Mouse (Mus musculus): ENCODE measurements around the gene Hpd. TPM values are rescaled to one million over a fixed set of nuclear protein-coding genes. Genes with fewer than 3 reads are reported as not detected.

Hpd gene
- polyA plus RNA-seq, 1 experiment from 2014 or later, result not detected

DNA sequence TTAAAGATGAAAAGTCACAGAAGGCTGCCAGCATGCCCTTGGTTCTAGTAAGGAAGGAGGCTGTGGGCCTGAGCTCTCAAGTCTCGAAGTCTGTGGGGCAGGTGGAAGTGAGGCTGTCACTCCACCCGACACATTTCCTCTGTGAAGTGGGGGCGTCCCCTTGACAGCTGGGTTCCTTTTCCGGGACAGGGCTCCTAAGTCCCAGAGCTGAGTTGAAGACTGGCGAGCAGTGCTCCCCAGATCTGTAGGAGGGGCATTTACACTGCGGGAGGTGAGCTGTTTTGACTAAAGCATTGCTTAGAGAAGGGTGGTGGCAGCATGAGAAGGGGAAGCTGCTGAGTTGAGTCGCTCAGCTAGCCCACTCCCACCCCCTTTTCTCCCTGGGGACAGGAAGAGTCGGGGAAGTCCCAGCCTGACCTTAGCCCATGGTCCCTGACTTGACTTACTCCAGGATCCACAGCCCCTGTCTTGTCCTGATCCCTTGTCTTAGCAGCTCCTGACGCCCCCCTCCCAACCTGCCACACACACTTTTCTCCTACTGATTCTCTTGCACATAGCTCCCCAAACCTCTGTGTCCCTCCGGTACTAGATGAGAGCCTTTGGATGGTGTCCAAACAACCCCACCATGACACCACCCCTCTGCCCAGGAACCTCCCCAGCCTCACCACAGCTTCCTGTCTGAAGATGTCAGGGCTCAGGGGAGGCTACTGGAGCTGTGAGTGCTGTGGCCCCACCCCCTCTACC is 53.9 kb downstream of the Hpd start:
- no peak overlapping the region for H3K4me3 ChIP-seq
- 61% methylated on average over 10 of the region's 10 CpGs for WGBS
- DNase-seq (ENCODE audit: low spot score), result no peak
- no peaks in the 10 kb centered on the region for H3K9me3 ChIP-seq (replicated peaks)
- H3K36me3 ChIP-seq, result peaks cover 75% of the 10 kb centered on the region
- H3K27me3 ChIP-seq (ENCODE audit: low read depth, poor library complexity, severe bottlenecking), result peaks cover 16% of the 10 kb centered on the region
- H3K27ac ChIP-seq (replicated peaks), result no peak overlapping the region
- peaks cover 25% of the 10 kb centered on the region for H3K4me1 ChIP-seq

DNA sequence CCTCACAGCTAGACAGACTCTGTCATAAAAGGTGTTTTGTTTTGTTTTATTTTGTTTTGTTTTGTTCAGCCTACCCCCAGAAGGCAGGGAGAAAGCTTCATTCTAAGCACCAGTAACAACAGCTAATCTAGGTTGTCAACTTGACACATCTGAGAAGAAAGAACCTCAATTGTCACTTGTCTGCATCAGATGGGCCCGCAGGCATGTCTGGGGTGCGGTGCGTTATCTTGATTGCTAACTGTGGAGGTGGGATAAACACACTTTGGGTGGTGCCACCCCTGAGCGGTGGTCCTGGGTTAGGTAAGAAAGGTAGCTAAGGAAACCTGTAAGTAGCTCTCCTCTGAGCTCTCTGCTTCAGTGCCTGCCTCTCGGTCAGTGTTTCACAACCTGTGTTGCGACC is 55.5 kb downstream of the Hpd start:
- 90% methylated on average over 6 of the region's 6 CpGs for WGBS
- DNase-seq (ENCODE audit: low spot score), result no peak
- peaks cover 14% of the 10 kb centered on the region for H3K27me3 ChIP-seq (ENCODE audit: low read depth, poor library complexity, severe bottlenecking)
- peaks cover 87% of the 10 kb centered on the region for H3K36me3 ChIP-seq
- H3K4me3 ChIP-seq, result no peak overlapping the region
- no peaks in the 10 kb centered on the region; the same call in 1 of the 2 replicates for H3K9me3 ChIP-seq (replicated peaks)
- peaks cover 10% of the 10 kb centered on the region for H3K4me1 ChIP-seq
- no peak overlapping the region for H3K27ac ChIP-seq (replicated peaks)

DNA sequence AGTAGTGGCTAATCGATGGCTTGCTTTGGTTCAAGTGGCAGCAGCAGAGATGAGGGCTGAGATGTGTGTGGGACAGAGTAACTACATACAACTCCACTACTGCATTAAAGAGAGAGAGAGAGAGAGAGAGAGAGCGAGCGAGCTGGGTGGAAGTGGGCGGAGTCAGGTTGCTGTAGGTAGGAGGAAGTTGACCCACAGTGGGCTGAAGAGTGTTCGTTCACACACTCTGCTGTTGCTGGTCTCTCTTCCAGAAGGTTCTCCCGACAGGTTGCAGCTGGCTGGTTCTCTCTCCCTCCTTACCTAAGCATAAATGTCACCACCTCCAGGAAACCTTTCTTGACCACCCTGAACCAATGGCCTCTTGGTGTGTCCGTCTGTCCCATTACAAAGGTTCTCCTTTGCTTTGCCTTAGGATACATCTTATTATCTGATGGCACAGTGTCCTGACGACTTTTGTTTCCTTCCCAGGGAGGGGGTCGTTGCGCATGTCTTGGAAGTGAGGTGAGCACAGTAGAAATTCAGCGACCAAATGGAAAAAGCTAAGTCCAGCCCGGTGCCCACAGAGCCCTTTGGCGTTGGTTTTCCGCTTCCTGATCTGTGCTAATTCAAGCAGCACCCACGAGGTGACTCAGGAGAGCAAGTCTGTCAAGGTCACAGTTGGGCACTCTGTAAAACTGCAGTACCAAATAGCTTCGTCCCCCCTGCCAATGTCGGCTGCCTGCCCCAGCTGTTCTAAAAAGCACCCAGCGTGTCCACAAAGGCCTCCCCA is 56.7 kb downstream of the Hpd start:
- Histone ChIP-seq H3K27ac (replicated peaks) (no peak overlapping the region), H3K36me3 (peaks cover 75% of the 10 kb centered on the region), H3K9me3 (replicated peaks) (no peaks in the 10 kb centered on the region; the same call in 1 of the 2 replicates), H3K4me3 (no peak overlapping the region), H3K4me1 (peaks cover 7% of the 10 kb centered on the region), H3K27me3 (ENCODE audit: low read depth, poor library complexity, severe bottlenecking) (0 out of 2 replicates have a peak, but pooled peaks cover 2% of the 10 kb centered on the region)
- 89% methylated on average over 18 of the region's 18 CpGs for WGBS
- DNase-seq (ENCODE audit: low spot score), result no peak

DNA sequence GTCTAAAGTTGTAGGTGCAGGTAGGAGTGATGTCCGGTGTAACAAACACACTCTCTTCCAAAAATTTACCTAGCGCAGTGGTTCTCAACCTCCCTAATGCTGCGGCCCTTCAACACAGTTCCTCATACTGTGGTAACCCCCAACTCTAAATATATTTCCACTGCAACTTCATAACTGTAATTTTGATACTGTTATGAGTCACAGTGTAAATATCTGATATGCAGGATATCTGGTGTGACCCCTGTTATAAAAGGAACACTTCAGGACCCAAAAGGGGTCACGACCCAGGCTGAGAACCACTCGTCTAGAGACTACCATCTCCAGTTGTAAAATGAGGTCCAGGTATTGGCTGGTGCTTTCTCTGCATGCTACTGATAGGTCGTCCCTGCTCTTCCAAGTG is 57.4 kb downstream of the Hpd start:
- WGBS, result 86% methylated on average over 6 of the region's 6 CpGs
- no peaks in the 10 kb centered on the region for H3K27me3 ChIP-seq (ENCODE audit: low read depth, poor library complexity, severe bottlenecking)
- H3K4me3 ChIP-seq, result no peak overlapping the region
- no peak for DNase-seq (ENCODE audit: low spot score)
- no peak overlapping the region for H3K27ac ChIP-seq (replicated peaks)
- H3K4me1 ChIP-seq, result peaks cover 14% of the 10 kb centered on the region
- no peaks in the 10 kb centered on the region; the same call in 1 of the 2 replicates for H3K9me3 ChIP-seq (replicated peaks)
- peaks cover 68% of the 10 kb centered on the region for H3K36me3 ChIP-seq

DNA sequence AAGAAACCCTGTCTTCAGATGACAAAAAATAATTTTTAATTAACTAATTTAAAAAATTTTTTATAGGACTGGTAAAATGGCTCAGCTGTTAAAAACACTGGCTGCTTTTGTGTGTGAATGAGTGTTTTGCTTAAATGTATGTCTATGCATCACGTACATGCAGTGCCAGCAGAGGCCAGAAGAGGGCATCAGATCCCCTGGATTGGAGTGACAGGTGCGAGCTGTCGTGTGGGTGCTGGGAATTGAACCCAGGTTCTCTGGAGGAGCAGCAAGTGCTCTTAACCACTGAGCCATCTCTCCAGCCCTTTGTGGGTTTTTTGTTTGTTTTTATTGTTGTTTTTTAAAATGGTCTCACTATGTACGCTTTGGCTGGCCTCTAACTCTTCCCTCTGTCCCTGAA is 60.3 kb downstream of the Hpd start:
- H3K9me3 ChIP-seq (replicated peaks), result no peaks in the 10 kb centered on the region; the same call in 1 of the 2 replicates
- WGBS, result 87% methylated on average over 4 of the region's 4 CpGs
- no peak overlapping the region for H3K4me3 ChIP-seq
- H3K4me1 ChIP-seq, result peaks cover 10% of the 10 kb centered on the region
- no peak for DNase-seq (ENCODE audit: low spot score)
- H3K36me3 ChIP-seq, result peaks cover 49% of the 10 kb centered on the region
- H3K27me3 ChIP-seq (ENCODE audit: low read depth, poor library complexity, severe bottlenecking), result no peaks in the 10 kb centered on the region
- H3K27ac ChIP-seq (replicated peaks), result no peak overlapping the region

Other genes with a start within 250 kb of the Hpd start
- gene Kdm2b, start 192.9 kb downstream of the Hpd start, polyA plus RNA-seq (2016; fragmentation: Nextera tagmentation; extraction: Ambion mirVana), result 77.9 and 83.9 TPM in 2 replicates
- 8.7 and 10.3 TPM in 2 replicates for gene Orai1, start 167.7 kb downstream of the Hpd start, polyA plus RNA-seq (2016; fragmentation: Nextera tagmentation; extraction: Ambion mirVana)
- 0.21 and 0.67 TPM in 2 replicates for gene Morn3, start 135.7 kb downstream of the Hpd start, polyA plus RNA-seq (2016; fragmentation: Nextera tagmentation; extraction: Ambion mirVana)
- gene Tmem120b, start 114.3 kb downstream of the Hpd start, polyA plus RNA-seq (2016; fragmentation: Nextera tagmentation; extraction: Ambion mirVana), result 10.3 and 10.4 TPM in 2 replicates
- 1.4 and 1.9 TPM in 2 replicates for gene Rhof, start 50.0 kb downstream of the Hpd start, polyA plus RNA-seq (2016; fragmentation: Nextera tagmentation; extraction: Ambion mirVana)
- gene Setd1b, start 40.5 kb downstream of the Hpd start, polyA plus RNA-seq (2016; fragmentation: Nextera tagmentation; extraction: Ambion mirVana), result 7.4 and 7.9 TPM in 2 replicates
- 75.7 and 78.5 TPM in 2 replicates for gene Psmd9, start 13.3 kb downstream of the Hpd start, polyA plus RNA-seq (2016; fragmentation: Nextera tagmentation; extraction: Ambion mirVana)
- 7.6 and 10.7 TPM in 2 replicates for gene Wdr66, start 69.4 kb upstream of the Hpd start, polyA plus RNA-seq (2016; fragmentation: Nextera tagmentation; extraction: Ambion mirVana)
- gene Bcl7a, start 161.1 kb upstream of the Hpd start, polyA plus RNA-seq (2016; fragmentation: Nextera tagmentation; extraction: Ambion mirVana), result 35.3 and 44.6 TPM in 2 replicates
- gene Mlxip, start 212.1 kb upstream of the Hpd start, polyA plus RNA-seq (2016; fragmentation: Nextera tagmentation; extraction: Ambion mirVana), result 16.0 and 16.7 TPM in 2 replicates